Mouse (Mus musculus): ENCODE results near the gene Sgta. TPM values are rescaled to one million over a fixed set of nuclear protein-coding genes. Genes with fewer than 3 reads are reported as not detected.

Sgta gene
- polyA plus RNA-seq (2021) = 129 TPM

DNA sequence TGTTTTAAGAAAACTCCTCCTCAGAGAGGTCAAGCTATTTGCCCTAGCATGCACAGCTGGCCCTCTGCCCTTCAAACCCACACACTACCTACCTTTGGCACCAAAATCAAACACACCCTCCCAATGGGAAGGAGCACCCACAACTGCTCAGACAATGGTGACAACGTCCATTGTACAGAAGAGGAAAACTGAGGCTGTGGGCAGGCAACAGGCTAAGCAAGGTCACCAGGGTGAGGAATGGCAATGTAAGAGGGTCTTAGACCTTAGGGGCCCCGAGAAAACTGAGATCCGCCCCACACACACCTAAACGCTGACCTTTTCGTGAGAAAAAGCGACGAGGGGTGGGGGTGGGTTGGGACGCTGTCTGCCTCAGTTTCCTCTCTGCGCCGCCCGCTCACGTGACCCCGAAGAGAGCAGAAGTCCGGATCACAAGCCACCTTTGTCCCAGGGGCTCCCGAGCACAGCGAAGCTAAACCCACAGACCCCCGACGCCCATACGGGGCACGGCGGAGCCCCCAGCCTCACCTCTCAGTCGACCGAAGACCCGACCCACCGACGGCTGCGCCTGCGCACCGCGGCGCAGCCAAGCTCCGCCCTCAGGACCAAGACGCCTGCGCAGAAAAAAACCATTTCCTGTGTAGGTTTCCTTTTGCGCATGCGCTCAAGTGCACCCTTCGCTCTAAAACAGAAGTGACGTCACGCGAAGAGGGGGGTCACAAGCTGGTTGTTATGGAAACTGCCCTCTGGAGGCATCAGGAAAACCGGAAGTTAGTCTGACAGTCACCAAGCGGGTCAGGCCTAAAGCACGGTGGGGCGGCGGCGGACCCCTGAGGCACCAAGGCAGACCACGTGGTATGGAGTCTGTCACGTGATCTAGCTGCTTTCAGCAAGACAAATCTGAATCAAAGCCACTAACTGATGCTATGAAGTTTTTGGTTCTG, at the start of gene Sgta:
Sgta (minus strand) TSS at position 579 of the 941 bp plus-strand sequence.
- in situ Hi-C loops (cut with MboI; ENCODE audit: low pct_unique_long_range_greater_than_20kb) = no loop called here
- ChIA-PET CTCF (interaction anchor here (0.7 to 1.3 kb wide), 2 partner anchors 18 to 21 kb away, joined by 3 to 5 read pairs; no protein-coding TSS in a partner anchor), POLR2A (interaction anchor here (1.0 to 1.3 kb wide), 2 partner anchors 10 to 61 kb away, joined by 3 to 4 read pairs; partner anchors contain the start of gene Thop1)
- peak; percentile 76 for ATAC-seq
- DNase-seq (ENCODE audit: low read depth, low spot score) = peak; percentile 99
- H3K27me3 ChIP-seq = no peaks in the 10 kb centered on the region
- TF ChIP-seq CTCF (IDR thresholded peaks at IDR 0.05) = no peak

- ChIA-PET POLR2A (interaction anchor here (0.7 to 1.3 kb wide), 2 partner anchors 13 to 26 kb away, joined by 3 to 4 read pairs; no protein-coding TSS in a partner anchor), CTCF (interaction anchor here (1.3 kb wide), 1 partner anchor 10 kb away, joined by 3 read pairs; no protein-coding TSS in a partner anchor)
- peak; percentile 67 for ATAC-seq
- peak; percentile 25 for DNase-seq (ENCODE audit: low read depth, low spot score)
- in situ Hi-C loops (cut with MboI; ENCODE audit: low pct_unique_long_range_greater_than_20kb) = no loop called here
- no peak for TF ChIP-seq CTCF (IDR thresholded peaks at IDR 0.05)
- no peaks in the 10 kb centered on the region for H3K27me3 ChIP-seq
These were observed 46.2 kb upstream of the Sgta start for GRCm38 (mm10) chr10:81106113-81106721.

DNA sequence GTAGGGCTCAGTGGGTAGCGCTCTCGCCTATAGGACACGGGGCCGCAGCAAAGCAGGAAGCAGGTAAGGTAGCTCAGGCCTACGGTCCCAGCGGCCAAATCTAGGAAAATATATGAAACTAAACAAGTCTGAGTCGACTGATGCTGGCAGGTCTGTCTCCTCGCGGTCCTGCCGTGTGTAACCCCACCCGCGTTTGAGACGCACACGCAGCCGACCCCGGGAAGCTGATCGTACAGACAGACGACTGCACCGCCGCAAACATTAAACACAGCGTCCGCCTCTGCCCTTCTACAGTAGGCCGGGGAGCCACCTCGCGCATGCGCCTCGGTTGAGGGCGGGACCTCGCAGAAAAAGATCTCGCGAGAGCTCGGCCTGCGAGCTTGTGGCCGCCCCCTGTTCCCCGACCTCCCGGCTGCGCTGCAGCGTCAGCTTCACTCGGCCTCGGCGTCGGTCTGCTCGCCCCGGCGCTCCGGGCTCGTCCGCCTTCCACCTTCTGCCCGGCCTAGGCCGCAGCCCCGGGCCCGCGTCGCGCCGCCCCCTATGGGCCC, 45.7 kb upstream of the Sgta start, which contains the start of gene Map2k2:
Map2k2 (plus strand) TSS at position 351 of the 548 bp plus-strand sequence.
- DNase-seq (ENCODE audit: low read depth, low spot score) (peak; percentile 73), ATAC-seq (peak; percentile 80)
- no peaks in the 10 kb centered on the region for H3K27me3 ChIP-seq
- in situ Hi-C loops (cut with MboI; ENCODE audit: low pct_unique_long_range_greater_than_20kb) = no loop called here
- ChIA-PET CTCF (interaction anchor here (1.2 to 1.3 kb wide), 3 partner anchors 9 to 27 kb away, joined by 3 to 4 read pairs (median 3); no protein-coding TSS in a partner anchor), POLR2A (interaction anchor here (0.6 to 1.3 kb wide), 5 partner anchors 11 to 25 kb away, joined by 3 to 10 read pairs (median 4); no protein-coding TSS in a partner anchor)
- TF ChIP-seq CTCF (IDR thresholded peaks at IDR 0.05) = no peak

DNA sequence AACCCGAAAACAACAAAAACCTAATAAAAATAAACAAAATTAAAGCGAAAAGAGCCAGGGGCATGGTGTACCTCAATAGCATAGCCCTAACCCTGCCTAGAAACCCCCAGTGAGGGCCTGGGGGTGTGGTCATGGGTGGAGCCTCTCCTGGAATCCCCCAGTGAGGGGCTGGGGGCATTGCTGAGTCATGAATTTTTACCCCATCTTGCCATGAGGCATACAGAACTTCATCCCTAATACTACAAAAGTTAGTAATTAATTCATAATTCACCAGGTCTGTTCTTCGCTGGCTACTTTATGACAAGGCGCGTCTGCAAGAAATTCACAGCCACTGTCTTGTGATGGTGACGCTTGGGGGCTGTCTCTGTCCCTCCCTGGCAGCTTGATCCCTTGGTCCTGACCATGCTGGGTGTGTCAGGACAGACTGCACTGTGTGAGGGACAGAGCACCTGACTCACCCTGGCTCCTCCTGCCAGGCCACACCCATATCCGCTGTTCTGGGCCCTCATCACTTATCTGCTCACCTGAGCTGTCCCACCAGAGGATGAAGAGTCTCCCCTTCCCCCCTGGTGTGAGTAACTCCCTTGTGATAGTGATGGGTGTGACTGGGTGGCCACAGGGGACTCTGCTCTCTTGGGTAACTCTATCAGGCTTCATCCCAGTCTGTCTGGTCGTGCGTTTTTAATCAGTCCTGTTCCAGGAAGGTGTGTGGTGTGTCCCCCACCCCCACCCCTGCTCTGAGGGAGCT, 35.1 kb upstream of the Sgta start:
- ATAC-seq (no peak), DNase-seq (ENCODE audit: low read depth, low spot score) (no peak)
- peaks cover 14% of the 10 kb centered on the region for H3K27me3 ChIP-seq
- ChIA-PET POLR2A (interaction anchor here (0.6 to 1.1 kb wide), 2 partner anchors 11 to 47 kb away, joined by 4 to 6 read pairs; no protein-coding TSS in a partner anchor), CTCF (interaction anchor here (0.6 kb wide), 1 partner anchor 13 kb away, joined by 3 read pairs; no protein-coding TSS in a partner anchor)
- no peak for TF ChIP-seq CTCF (IDR thresholded peaks at IDR 0.05)
- in situ Hi-C loops (cut with MboI; ENCODE audit: low pct_unique_long_range_greater_than_20kb) = no loop called here

DNA sequence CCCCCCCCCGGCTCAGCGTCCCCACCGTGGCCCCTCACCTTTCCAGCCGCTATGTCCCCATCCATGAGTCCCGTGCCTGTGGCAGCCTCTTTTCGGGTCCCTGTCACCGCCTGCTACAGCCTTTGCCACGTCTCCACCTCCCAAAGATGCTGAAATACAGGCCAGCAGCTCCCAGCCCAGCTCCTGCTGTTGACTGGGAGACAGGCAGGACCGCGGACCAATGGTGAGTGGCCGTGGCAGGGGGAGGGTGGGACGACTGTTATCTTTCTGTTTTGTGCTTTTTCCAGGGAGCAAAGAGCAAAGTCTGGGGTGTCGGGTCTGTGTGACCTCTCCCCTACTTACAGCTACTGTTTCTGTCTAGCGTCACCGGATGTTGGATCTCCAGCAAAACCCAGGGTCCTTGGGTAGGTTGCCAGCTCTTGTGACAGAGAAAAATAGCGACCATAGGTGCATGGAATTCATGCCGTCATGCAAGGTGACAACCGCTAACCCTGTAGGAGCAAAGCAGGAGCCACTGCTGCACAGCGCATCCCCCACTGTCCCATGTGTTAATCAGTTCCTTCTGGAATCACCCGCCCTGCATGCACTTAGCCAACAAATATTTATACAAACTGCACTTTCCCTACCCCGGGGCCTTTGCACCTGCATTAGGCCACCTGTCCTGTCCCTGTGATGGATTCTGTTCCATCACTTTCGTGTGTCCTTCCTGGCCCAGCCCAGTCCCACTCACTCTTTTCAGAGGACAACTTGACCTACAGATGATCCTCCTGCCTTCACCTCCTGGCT, 32.7 kb upstream of the Sgta start:
- ChIA-PET POLR2A (interaction anchor here (0.5 to 1.0 kb wide), 2 partner anchors 10 to 81 kb away, joined by 3 to 8 read pairs; no protein-coding TSS in a partner anchor), CTCF (interaction anchor here (1.6 kb wide), 1 partner anchor 11 kb away, joined by 6 read pairs; no protein-coding TSS in a partner anchor)
- no peak for DNase-seq (ENCODE audit: low read depth, low spot score)
- ATAC-seq = no peak
- peaks cover 14% of the 10 kb centered on the region for H3K27me3 ChIP-seq
- in situ Hi-C loops (cut with MboI; ENCODE audit: low pct_unique_long_range_greater_than_20kb) = no loop called here
- no peak for TF ChIP-seq CTCF (IDR thresholded peaks at IDR 0.05)

- ChIA-PET CTCF (no interaction called here), POLR2A (no interaction called here)
- TF ChIP-seq CTCF (IDR thresholded peaks at IDR 0.05) = no peak
- H3K27me3 ChIP-seq = peaks cover 14% of the 10 kb centered on the region
- in situ Hi-C loops (cut with MboI; ENCODE audit: low pct_unique_long_range_greater_than_20kb) = no loop called here
- ATAC-seq (no peak), DNase-seq (ENCODE audit: low read depth, low spot score) (no peak)
These were observed 30.6 kb upstream of the Sgta start for GRCm38 (mm10) chr10:81090621-81091020.

GRCm38 (mm10) chr10:81089216-81089615, 29.2 kb upstream of the Sgta start:
- TF ChIP-seq CTCF (IDR thresholded peaks at IDR 0.05) = no peak
- ATAC-seq = no peak
- CTCF ChIA-PET = no interaction called here

DNA sequence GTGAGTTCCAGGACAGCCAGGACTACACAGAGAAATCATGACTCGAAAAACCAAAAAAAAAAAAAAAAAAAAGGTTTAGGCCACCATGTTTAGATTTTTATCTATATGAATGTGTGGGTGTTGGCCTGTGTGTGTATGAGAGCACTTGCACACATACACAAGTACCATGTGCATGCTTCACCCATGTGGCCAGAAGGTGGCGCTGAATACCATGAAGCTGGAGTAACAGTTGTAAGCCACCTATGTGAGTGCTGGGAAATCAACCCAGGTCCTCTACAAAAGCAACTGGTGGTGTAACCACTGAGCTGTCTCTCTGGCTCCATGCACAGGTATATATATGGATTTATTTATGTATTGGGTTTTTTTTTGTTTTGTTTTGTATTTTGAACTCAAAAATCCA, 27.0 kb upstream of the Sgta start:
- ChIA-PET CTCF (interaction anchor here (1.2 kb wide), 1 partner anchor 13 kb away, joined by 3 read pairs; no protein-coding TSS in a partner anchor), POLR2A (no interaction called here)
- DNase-seq (ENCODE audit: low read depth, low spot score) (no peak), ATAC-seq (no peak)
- peaks cover 7% of the 10 kb centered on the region for H3K27me3 ChIP-seq
- no peak for TF ChIP-seq CTCF (IDR thresholded peaks at IDR 0.05)
- in situ Hi-C loops (cut with MboI; ENCODE audit: low pct_unique_long_range_greater_than_20kb) = no loop called here

More at GRCm38 (mm10) chr10:81089216-81089615, 29.2 kb upstream of the Sgta start:
- POLR2A ChIA-PET = interaction anchor here (0.6 to 0.7 kb wide), 2 partner anchors 14 to 294 kb away, joined by 4 to 5 read pairs; no protein-coding TSS in a partner anchor
- no peak for DNase-seq (ENCODE audit: low read depth, low spot score)
- in situ Hi-C loops (cut with MboI; ENCODE audit: low pct_unique_long_range_greater_than_20kb) = no loop called here
- peaks cover 14% of the 10 kb centered on the region for H3K27me3 ChIP-seq

Data from Patski (cell line).